Mouse (Mus musculus) induced T-regulatory cell, adult 2 months (primary cell): ENCODE results near the gene Aff3.
A peak's percentile ranks its signal among the peaks of the same experiment; 100 is the strongest.

Experiments used
- DNase-seq: peaks from one replicate; pipeline ENCODE4 v3.0.0-alpha.2; 2012; ENCODE audit warnings: low read depth

The Aff3 gene

DNA sequence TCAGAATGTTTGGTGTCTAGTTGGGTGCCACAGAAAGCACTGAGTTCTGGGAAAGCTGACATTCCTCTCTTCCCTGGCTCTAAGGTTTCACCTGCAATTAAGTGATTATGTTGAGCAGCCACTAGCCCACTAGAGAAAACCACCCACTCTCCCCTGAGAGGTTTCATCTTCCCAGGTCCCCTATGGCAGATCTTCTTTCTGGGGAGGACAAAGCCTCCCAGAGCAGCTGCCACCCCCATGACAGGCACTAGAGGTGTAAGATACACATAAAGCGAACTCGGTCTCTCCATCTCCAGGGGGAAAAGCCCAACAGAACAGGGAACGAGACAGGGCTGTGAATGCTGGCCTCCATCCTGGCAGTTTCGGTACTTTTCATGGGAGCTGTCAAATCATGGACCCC lies 492.9 kb downstream of the Aff3 start:
- DNase-seq: no peak

GRCm38 (mm10) chr1:38165696-38166095 lies 499.1 kb downstream of the Aff3 start:
- no peak for DNase-seq

GRCm38 (mm10) chr1:38150086-38150485 lies 514.7 kb downstream of the Aff3 start:
- DNase-seq: no peak

GRCm38 (mm10) chr1:38146008-38146407 lies 518.7 kb downstream of the Aff3 start:
- no peak for DNase-seq

- no peak for DNase-seq
These were observed 523.4 kb downstream of the Aff3 start for GRCm38 (mm10) chr1:38141371-38141770.

- DNase-seq: no peak
These were observed 523.8 kb downstream of the Aff3 start for GRCm38 (mm10) chr1:38140911-38141310.

DNA sequence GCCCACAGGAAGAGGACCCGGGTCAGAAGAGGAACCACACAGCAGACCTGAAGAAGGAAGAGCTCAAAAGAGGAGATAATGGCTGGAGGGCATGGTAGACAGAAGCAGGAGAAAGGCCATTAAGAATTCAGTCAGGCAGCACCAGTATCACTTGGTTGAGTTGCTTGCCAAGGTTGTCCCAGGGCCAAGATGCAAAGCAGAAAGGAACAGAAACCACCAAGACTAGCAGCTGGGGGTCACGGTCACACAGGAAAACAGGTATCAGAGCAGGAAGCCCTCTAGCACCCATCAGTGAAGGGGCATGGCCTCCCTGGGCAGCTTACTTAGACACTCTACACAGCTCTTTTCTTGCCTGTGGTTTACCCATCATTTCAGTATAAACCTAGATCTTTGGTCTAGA lies 525.4 kb downstream of the Aff3 start:
- no peak for DNase-seq

- DNase-seq: no peak
These were observed 531.8 kb downstream of the Aff3 start for GRCm38 (mm10) chr1:38132942-38133341.

GRCm38 (mm10) chr1:38130715-38131483 lies 533.9 kb downstream of the Aff3 start:
- peak; percentile 21 for DNase-seq

GRCm38 (mm10) chr1:38129501-38130267 lies 535.1 kb downstream of the Aff3 start, which contains the start of gene Rev1:
TSS of gene Rev1 (minus strand) at chr1:38129801.
- peak; percentile 88 for DNase-seq

GRCm38 (mm10) chr1:38128919-38129436 lies 535.8 kb downstream of the Aff3 start:
- peak; percentile 64 for DNase-seq
